Mouse (Mus musculus): ENCODE measurements around the gene Rab11fip2.

GRCm38 (mm10) chr19:59887866-59888265 is 55.6 kb downstream of the Rab11fip2 start:
- TF ChIP-seq POLR2A (IDR thresholded peaks at IDR 0.05; ENCODE audit: borderline replicate concordance, extremely low read depth, low read depth, low read length) (no peak), CTCF (IDR thresholded peaks at IDR 0.05; ENCODE audit: insufficient read depth, low read length) (no peak)
